Mouse (Mus musculus) yolk sac, embryonic 10.5 days (tissue): ENCODE results near the gene Mmp28.

Experiments
- DNase-seq: peaks from one replicate; pipeline ENCODE4 v3.0.0-alpha.2; 2017; ENCODE audit warnings: low spot score

The Mmp28 gene

GRCm38 (mm10) chr11:83403787-83404186, 59.1 kb downstream of the Mmp28 start:
- no peak for DNase-seq

- DNase-seq, result no peak
These were observed 64.1 kb downstream of the Mmp28 start for GRCm38 (mm10) chr11:83398724-83399123.

- DNase-seq, result no peak
These were observed 65.2 kb downstream of the Mmp28 start for GRCm38 (mm10) chr11:83397626-83398025.

DNA sequence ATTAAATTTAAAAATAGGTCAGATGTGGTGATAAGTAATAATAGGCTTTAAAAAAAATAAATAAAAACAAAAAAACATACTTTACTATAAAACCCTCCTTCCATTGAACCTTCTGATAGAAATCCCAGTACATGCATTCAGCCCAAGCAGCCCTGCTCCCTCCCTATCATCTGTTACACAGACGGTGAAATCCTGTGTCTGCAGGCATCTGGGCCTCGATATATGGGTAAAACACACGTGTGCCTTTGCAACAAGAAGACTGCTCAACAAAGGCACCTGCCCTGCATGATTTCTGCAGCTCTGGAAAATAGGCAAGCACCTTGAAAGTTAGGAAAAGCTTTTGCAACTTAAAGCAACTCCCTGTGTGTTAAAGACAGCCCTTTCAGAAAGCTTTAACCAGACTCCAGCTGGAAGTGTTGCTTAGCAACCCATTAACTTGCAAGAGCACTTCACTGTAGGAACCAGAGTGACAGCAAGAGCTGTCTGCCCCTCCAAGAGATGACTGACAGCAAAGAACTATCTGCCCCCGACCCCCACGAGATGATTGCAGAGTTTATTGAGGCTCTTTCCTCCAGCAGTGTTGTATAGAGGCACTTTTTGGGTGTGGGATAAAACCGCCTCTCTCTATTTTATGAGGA, 68.0 kb downstream of the Mmp28 start:
- no peak for DNase-seq

GRCm38 (mm10) chr11:83393062-83393461, 69.8 kb downstream of the Mmp28 start:
- no peak for DNase-seq
